Mouse (Mus musculus) frontal cortex, adult 2 months (tissue): ENCODE results near the gene Acoxl. TPM values are rescaled to one million over a fixed set of nuclear protein-coding genes. Genes with fewer than 3 reads are reported as not detected.

Source experiments
- DNase-seq, 2 experiments: peaks; one replicate each; pipeline ENCODE4 v3.0.0; 2022; ENCODE audit warnings: low spot score in 1 of 2; ENCODE audit errors: extremely low spot score in 1 of 2
- polyA plus RNA-seq: library from polyadenylated mRNA; depleted of rRNA; stranded (reverse); fragments of >200 nt; gene quantifications from 2 replicates; pipeline ENCODE4 v1.2.3, GENCODE M21; 2012

The Acoxl gene
- polyA plus RNA-seq, 1 experiment: 0.06 TPM

GRCm38 (mm10) chr2:127931576-127931975 is 92.9 kb downstream of the Acoxl start:
- no peak for DNase-seq

GRCm38 (mm10) chr2:127933531-127933931 is 94.9 kb downstream of the Acoxl start:
- peak; percentile 22 to 47 for DNase-seq

DNA sequence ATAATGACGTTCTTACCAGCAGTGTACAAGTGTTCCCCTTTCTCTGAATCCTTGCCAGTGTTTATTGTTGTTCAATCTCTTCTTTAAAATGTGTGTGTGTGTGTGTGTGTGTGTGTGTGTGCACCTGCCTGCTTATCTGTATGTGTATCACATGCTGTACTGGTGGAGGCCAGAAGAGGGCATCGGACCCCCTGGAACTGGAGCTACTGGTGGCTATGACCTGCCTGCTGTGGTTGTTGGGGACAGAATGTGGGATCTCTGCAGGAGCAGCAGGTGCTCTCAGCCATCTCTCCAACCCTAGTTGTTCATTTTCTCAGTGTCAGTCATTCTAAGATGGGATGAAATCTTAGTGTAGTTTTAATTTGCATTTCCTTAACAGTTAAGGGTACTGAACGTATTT is 98.4 kb downstream of the Acoxl start:
- DNase-seq: no peak

GRCm38 (mm10) chr2:127939206-127939605 is 100.5 kb downstream of the Acoxl start:
- no peak for DNase-seq

DNA sequence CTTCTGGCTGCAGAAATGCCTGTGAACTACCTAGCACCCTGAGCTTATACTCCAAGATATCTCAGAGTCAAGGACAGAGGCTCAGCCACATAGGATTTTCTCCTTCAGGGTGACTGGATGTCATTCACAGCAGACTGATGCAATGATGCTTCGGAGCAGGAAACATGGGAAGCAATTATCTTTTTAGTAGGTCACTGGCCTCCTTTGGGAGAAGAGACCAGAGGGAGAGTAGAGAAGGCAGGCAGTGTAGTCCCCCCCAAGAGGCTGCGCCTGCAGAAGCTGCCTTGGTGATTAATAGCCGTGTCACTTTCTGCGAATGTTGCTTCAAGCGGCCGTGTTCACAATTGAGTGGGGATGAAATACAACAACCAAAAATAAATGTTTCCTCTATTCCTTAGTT is 121.9 kb downstream of the Acoxl start:
- DNase-seq: peak in 1 of 2 experiments; percentile 37

GRCm38 (mm10) chr2:127961154-127961553 is 122.5 kb downstream of the Acoxl start:
- peak in 1 of 2 experiments; percentile 46 for DNase-seq

DNA sequence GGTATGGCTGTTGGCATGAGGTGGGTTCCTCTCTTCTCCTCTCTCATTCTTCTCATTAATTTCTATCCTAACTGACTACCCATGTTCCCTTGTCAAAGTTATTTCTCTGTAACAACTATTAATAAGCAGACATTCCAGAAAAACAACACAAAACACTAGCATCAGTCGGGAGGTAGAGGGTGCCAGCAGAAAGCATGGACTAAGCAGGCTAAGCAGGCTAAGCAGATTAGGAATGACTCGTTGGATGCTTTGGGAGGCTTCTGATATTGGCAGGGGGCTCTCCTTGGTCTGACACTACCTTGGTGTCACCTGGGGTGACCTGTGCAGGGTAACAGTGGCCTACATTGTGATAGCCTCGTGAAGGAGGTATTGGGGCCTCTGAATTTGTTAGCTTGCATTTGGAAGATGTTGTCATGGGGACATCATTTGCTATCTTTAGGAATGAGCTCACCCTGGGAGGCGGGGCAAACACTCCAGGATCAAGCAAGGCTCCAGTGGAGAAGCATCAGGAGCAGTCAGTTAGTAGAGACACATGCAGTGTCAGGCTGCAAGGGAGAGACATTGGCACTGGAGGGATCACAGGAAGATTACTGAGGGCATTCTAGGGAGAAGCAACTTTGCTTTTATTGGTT is 123.2 kb downstream of the Acoxl start:
- peak; percentile 48 to 60 for DNase-seq

DNA sequence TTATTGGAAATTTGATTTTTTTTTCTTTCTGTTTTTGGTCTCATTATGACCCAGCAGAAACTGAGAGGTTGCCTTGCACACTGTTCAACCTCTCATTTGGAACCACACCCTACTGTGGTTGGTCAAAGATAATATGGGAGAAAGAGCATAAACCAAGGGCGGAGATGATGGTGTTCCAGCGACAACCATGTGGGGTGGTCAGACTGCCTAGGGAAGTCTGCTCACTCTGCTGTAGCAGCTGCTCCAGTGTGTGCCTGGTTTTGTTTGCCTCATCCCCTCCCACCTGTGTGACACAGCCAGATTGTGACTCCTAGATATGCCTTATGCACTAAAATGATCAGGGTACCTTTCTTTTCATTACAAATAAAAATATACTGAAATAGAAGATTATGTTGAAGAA is 130.3 kb downstream of the Acoxl start:
- DNase-seq: no peak

- no peak for DNase-seq
These were observed 137.6 kb downstream of the Acoxl start for GRCm38 (mm10) chr2:127976276-127976675.

DNA sequence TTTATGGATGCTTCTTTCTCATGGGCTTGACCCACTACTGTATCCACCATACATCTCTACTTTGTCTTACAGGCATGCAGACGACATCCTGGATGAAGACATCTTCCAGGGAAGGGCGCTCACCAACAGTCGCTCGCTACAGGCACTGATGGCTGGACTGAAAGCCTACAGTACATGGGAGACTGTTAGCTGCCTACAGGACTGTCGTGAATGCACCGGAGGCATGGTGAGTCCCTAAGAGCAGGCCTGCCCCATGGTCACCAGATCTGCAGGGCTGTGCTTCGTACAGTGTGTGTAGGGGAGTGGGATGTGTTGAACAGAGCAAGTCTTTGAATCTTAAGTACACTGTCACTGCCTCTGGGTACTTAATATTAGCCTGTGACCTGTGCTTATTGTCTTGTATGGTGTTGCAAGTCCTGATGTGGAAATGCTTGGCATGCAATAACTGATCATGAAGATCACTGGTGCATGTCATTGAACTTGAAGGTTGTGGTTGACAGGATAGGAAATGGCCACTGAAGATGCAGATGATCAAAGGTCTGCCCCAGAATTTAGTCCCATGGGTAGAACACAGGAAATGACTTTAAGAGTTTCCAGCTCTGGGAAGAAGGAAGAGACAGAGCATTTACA is 140.0 kb downstream of the Acoxl start:
- DNase-seq: no peak

DNA sequence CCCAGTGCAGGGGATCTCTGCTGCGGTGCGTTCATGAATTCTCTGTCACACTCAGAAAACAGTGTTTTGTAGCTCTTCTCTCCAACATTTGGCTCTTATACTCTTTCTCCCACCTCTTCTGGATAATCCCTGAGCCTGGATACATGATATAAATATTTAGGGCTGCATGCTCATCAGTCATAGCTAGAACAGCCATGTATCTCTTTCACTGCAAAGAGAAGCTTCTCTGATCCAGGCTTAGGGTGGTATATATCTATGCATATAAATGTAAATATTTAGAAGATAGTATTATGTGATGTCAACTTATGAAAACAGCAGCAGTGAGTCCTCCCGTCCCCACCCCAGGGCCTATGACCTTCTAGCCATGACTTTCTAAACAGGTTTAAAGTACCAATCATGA is 143.9 kb downstream of the Acoxl start:
- no peak for DNase-seq

GRCm38 (mm10) chr2:127983301-127983700 is 144.6 kb downstream of the Acoxl start:
- DNase-seq: no peak

DNA sequence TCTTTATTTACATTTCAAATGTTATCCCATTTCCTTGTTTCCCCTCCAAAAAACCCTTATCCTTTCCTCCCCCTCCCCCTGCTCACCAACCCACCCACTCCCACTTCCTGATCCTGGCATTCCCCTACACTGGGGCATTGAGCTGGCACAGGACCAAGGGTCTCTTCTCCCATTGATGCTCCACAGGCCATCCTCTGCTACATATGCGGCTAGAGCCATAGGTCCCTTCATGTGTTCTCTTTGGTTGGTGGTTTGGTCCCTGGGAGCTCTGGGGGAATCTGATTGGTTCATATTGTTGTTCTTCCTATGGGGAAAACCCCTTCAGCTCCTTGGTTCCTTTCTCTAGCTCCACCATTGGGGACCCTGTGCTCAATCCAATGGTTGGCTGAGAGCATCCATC is 145.3 kb downstream of the Acoxl start:
- DNase-seq: no peak

DNA sequence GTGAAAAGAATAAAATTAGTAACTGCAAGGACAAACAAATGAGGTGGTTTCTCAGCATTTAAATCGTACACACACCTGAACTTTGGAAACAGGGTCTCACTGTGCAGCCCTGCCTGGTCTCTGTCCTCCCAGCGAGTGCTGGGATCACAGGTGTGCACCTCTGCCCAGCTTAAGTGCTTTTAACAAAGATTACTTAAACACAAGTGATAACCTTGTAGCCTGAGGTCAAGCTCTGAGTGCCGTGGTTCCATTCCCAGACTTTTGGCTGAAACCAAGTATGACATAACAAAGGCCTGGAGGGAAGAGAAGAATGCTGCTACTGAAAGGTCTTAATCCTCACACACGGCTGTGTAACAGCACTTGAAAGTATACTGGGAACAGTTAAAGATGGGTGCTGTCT is 149.0 kb downstream of the Acoxl start:
- DNase-seq: no peak

DNA sequence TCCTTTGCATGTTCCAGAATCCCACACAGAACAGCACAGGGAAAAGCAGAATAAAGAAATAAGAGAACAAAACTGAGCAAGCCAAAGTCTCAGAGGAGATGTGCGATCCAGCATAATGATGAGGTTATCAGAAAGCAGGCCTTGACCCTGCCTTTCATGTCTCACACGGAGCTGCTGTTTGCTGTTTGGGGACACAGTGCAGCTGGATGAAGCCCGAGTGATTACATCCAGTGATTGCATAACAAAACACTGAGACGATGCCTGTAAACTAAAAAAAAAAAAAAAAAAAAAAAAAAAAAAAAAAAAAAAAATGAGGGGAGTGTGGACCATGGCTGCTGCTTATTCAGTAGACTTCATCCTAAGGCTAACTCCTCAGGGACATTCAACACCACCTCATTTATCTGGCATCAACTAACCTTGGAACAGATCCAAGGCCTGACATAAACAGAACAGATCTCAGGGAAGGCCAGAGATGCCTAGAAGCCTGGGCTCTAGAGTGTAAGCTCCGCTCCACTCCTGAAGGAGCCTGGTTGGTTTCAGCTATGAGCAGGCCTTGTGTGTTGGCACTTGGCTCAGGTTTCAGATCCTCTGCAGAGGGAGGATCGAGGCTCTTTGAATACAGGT is 152.3 kb downstream of the Acoxl start:
- DNase-seq: no peak

DNA sequence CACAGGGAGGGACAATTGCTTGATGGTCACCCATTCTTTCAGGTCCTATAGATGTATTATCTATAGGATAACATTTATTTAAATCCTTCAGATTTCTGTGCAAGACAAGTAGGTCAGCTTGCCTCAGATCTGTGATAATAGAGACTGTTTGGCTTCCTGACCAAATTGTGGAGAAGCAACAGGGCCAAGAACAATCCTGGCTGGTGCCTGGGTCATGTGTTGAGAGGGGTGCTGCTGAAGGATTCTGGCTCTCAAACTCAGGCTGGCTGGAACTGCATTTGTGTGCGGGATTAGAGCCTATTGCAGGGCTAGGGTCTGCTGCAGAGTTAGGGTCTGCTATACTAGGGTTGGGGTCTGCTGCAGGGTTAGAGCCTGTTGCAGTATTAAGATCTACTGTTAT is 153.0 kb downstream of the Acoxl start:
- DNase-seq: no peak

DNA sequence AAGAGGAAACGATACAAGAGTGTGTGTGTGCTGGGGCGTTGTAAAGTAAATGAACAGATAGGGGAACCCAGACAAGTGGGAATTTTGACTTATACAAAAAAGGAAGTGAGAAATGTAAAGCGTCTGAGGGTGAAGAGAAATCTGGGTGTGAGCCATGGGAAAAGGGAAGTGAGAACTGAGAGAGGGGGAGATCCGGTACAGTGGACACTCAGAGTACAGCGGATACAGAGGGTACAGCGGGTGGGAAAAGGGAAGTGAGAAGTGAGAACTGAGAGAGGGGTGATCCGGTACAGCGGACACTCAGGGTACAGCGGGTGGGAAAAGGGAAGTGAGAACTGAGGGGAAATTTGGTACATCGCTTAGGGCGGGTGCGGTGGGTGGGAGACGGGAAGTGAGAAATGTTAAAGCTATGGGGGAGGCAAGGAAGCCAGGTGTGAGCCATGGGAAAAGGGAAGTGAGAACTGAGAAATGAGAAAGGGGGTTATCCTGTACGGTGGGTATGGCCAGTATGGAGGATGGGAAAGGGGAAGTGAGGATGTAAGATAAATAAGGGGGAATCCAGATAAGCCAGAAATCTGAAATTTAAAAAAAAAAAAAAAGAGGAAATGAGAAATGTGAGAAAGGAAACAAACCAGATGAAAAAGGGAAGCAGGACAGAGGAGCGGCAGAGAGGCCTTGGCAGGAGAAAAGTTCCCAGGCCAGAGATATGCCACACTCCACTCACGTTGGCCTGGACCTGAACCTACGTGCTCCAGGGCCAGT is 170.2 kb downstream of the Acoxl start:
- no peak for DNase-seq

DNA sequence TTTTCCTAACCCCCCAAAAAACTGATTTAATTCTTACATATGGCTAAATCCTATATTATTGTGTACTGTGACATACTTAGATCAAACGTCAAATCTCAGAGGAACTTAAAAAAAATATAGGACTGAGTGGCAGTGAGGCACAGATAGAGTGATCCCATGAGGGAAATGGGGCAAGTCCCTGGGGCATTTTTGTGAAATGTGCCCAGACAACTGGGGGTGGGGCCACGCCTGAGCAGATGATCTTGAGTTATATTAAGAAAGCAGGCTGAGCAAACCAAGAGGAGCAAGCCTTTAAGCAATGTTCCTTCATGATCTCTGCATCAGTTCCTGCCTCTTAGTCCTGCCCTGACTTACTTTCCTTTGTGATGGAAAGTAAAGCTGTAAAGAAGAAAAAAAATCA is 175.9 kb downstream of the Acoxl start:
- no peak for DNase-seq

DNA sequence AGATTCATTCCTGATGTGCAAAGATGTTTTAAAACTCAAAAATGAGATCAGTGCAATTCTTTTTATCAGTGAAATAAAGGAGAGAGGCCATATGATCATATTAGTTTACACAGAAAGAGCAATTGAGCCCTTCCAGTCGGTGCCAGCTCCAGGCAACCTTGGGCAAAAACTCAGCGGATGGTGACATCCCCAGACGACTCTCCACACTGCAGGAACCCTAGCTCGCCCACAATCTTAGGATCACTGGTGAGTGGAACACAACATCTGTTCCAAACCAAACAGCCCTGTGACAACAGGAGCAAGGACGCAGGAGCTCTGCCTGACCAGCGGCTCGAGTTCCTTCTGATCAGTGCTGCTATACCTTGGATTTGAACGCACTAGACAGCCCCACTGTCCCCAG is 176.9 kb downstream of the Acoxl start:
- no peak for DNase-seq

GRCm38 (mm10) chr2:128020039-128020907 is 181.6 kb downstream of the Acoxl start:
- no peak for DNase-seq

DNA sequence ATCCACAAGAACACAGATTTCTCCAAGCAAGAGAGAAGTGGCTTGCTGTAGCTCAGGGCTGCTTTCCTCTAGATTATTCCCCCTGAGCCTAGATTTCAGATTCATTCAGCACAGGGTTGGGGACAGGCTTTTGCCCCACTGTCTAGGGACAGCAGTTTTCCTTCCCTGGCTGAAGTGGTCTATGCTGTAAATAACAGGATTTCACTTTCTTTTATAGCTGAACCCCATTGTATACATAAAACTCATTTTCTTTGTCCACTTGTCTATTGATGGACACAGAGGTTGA is 182.2 kb downstream of the Acoxl start:
- DNase-seq: no peak
